Mouse (Mus musculus) embryonic facial prominence, embryonic 14.5 days (tissue): ENCODE data around the gene 1700029P11Rik. TPM values are rescaled to one million over a fixed set of nuclear protein-coding genes. Genes with fewer than 3 reads are reported as not detected.
A peak's percentile ranks its signal among the peaks of the same experiment; 100 is the strongest.

Experiments used
- ATAC-seq: fragments of 200-750 bp; cut with Nextera tagmentation; 2 replicates; pipeline ENCODE4 v1.8.0; 2017; ENCODE audit warnings: low read depth, moderate number of reproducible peaks, moderate TSS enrichment
- DNase-seq: peaks from one replicate; pipeline ENCODE4 v3.0.0-alpha.2; 2015; ENCODE audit warnings: low spot score
- H3K27ac ChIP-seq: fragments of 300-500 bp; sonication (generic); replicated peaks from 2 replicates; pipeline ENCODE4 v1.5.1; 2014; ENCODE audit warnings: low read depth, mild to moderate bottlenecking, low read length, moderate library complexity
- H3K27me3 ChIP-seq: fragments of 300-500 bp; sonication (generic); replicated peaks from 2 replicates; pipeline ENCODE4 v1.6.1; 2014; ENCODE audit warnings: low read length; ENCODE audit not compliant: control insufficient read depth, insufficient read depth
- H3K36me3 ChIP-seq: fragments of 300-500 bp; sonication (generic); 2 replicates; pipeline ENCODE4 v1.6.1; 2014; ENCODE audit warnings: low read length, mixed read lengths; ENCODE audit not compliant: control insufficient read depth, insufficient read depth
- H3K4me1 ChIP-seq: fragments of 300-500 bp; sonication (generic); 2 replicates; pipeline ENCODE4 v1.6.1; 2014; ENCODE audit warnings: antibody characterized with exemption, low read length; ENCODE audit not compliant: control insufficient read depth, insufficient read depth
- H3K4me2 ChIP-seq: fragments of 300-500 bp; sonication (generic); 2 replicates; pipeline ENCODE4 v1.6.1; 2014; ENCODE audit warnings: low read depth, mild to moderate bottlenecking, low read length, moderate library complexity, mixed read lengths
- H3K4me3 ChIP-seq: fragments of 300-500 bp; sonication (generic); 2 replicates; pipeline ENCODE4 v1.5.1; 2014; ENCODE audit warnings: low read depth, mild to moderate bottlenecking, low read length
- H3K9ac ChIP-seq: fragments of 300-500 bp; sonication (generic); 2 replicates; pipeline ENCODE4 v1.6.1; 2014; ENCODE audit warnings: low read depth, mild to moderate bottlenecking, low read length, moderate library complexity, mixed read lengths
- H3K9me3 ChIP-seq: fragments of 300-500 bp; sonication (generic); 2 replicates; pipeline ENCODE4 v1.6.1; 2016; ENCODE audit warnings: low read length; ENCODE audit not compliant: control insufficient read depth
- WGBS: fragments of 180-500 bp; shearing (Covaris S2); extraction: QIAGEN DNeasy Blood & Tissue Kit; methylation state at CpG from one replicate; pipeline ENCODE4 v1.1.7; 2014; 5-methylcytosine and 5-hydroxymethylcytosine counted together
- polyA plus RNA-seq: library from polyadenylated mRNA; unstranded; fragments of >200 nt; fragmentation: Nextera tagmentation; extraction: Ambion mirVana; gene quantifications from 2 replicates; pipeline ENCODE4 v1.2.1, GENCODE M21; 2014

The 1700029P11Rik gene
- polyA plus RNA-seq, 1 experiment from 2014 or later = not detected

GRCm38 (mm10) chr15:82027276-82027675, 46.9 kb downstream of the 1700029P11Rik start:
- H3K4me3 ChIP-seq = no peak overlapping the region
- WGBS = 92% methylated on average over 7 of the region's 7 CpGs
- H3K27me3 ChIP-seq = no peaks in the 10 kb centered on the region
- H3K36me3 ChIP-seq = peaks cover 99% of the 10 kb centered on the region
- no peak overlapping the region for H3K27ac ChIP-seq
- no peak for ATAC-seq
- 0 out of 2 replicates have a peak overlapping the region, but pooled peaks have one; percentile 8 for H3K9ac ChIP-seq
- H3K4me2 ChIP-seq = no peak overlapping the region
- no peaks in the 10 kb centered on the region for H3K4me1 ChIP-seq
- no peak for DNase-seq
- no peaks in the 10 kb centered on the region for H3K9me3 ChIP-seq

- 75% methylated on average over 7 of the region's 7 CpGs for WGBS
- H3K4me3 ChIP-seq = no peak overlapping the region
- no peak overlapping the region for H3K4me2 ChIP-seq
- H3K4me1 ChIP-seq = no peaks in the 10 kb centered on the region
- H3K27me3 ChIP-seq = no peaks in the 10 kb centered on the region
- H3K27ac ChIP-seq = no peak overlapping the region
- H3K9ac ChIP-seq = no peak overlapping the region
- H3K9me3 ChIP-seq = no peaks in the 10 kb centered on the region
- DNase-seq = no peak
- H3K36me3 ChIP-seq = peaks cover 97% of the 10 kb centered on the region
- ATAC-seq = no peak
These were observed 47.4 kb downstream of the 1700029P11Rik start for GRCm38 (mm10) chr15:82027726-82028125.

Other genes with a start within 250 kb of the 1700029P11Rik start
- gene Zc3h7b, start 235.5 kb upstream of the 1700029P11Rik start, polyA plus RNA-seq = 28.7 and 35.2 TPM in 2 replicates
- gene Rangap1, start 235.0 kb upstream of the 1700029P11Rik start, polyA plus RNA-seq = 73.7 and 90.1 TPM in 2 replicates
- gene Tef, start 178.1 kb upstream of the 1700029P11Rik start, polyA plus RNA-seq = 25.5 and 29.3 TPM in 2 replicates
- gene Tob2, start 121.7 kb upstream of the 1700029P11Rik start, polyA plus RNA-seq = 23.0 and 26.8 TPM in 2 replicates
- gene Phf5a, start 108.6 kb upstream of the 1700029P11Rik start, polyA plus RNA-seq = 138 and 146 TPM in 2 replicates
- gene Aco2, start 108.2 kb upstream of the 1700029P11Rik start, polyA plus RNA-seq = 160 and 165 TPM in 2 replicates
- gene Polr3h, start 54.3 kb upstream of the 1700029P11Rik start, polyA plus RNA-seq = 70.4 and 72.6 TPM in 2 replicates
- gene Csdc2, start 43.8 kb upstream of the 1700029P11Rik start, polyA plus RNA-seq = 20.2 and 20.9 TPM in 2 replicates
- 43.0 and 43.5 TPM in 2 replicates for gene Pmm1, start 19.6 kb upstream of the 1700029P11Rik start, polyA plus RNA-seq
- gene Xrcc6, start 7.3 kb downstream of the 1700029P11Rik start, polyA plus RNA-seq = 68.4 and 68.8 TPM in 2 replicates
- 27.2 and 27.7 TPM in 2 replicates for gene Desi1, start 53.3 kb downstream of the 1700029P11Rik start, polyA plus RNA-seq
- 262 and 292 TPM in 2 replicates for gene Snu13, start 67.1 kb downstream of the 1700029P11Rik start, polyA plus RNA-seq
- gene 4930407I10Rik, start 78.6 kb downstream of the 1700029P11Rik start, polyA plus RNA-seq = not detected in 2 replicates
- 0.14 TPM in 1 of 2 replicates, not detected in the other for gene Mei1, start 89.5 kb downstream of the 1700029P11Rik start, polyA plus RNA-seq
- 29.6 and 30.2 TPM in 2 replicates for gene Ccdc134, start 147.4 kb downstream of the 1700029P11Rik start, polyA plus RNA-seq
- gene Srebf2, start 166.6 kb downstream of the 1700029P11Rik start, polyA plus RNA-seq = 99.2 and 123 TPM in 2 replicates
- gene Shisa8, start 232.3 kb downstream of the 1700029P11Rik start, polyA plus RNA-seq = 0.93 and 1.4 TPM in 2 replicates
- 0.17 and 0.40 TPM in 2 replicates for gene Tnfrsf13c, start 243.8 kb downstream of the 1700029P11Rik start, polyA plus RNA-seq